Mouse (Mus musculus): ENCODE measurements around the gene Mtch2.
"Not testable (repeated sequence)": the region's sequence is repeated elsewhere in the genome, so short reads cannot be mapped to it uniquely, and the experiment has no call there.

Mtch2 gene

GRCm38 (mm10) chr2:90866524-90866923 is 19.6 kb downstream of the Mtch2 start:
- peak; percentile 75 to 87 for DNase-seq

DNA sequence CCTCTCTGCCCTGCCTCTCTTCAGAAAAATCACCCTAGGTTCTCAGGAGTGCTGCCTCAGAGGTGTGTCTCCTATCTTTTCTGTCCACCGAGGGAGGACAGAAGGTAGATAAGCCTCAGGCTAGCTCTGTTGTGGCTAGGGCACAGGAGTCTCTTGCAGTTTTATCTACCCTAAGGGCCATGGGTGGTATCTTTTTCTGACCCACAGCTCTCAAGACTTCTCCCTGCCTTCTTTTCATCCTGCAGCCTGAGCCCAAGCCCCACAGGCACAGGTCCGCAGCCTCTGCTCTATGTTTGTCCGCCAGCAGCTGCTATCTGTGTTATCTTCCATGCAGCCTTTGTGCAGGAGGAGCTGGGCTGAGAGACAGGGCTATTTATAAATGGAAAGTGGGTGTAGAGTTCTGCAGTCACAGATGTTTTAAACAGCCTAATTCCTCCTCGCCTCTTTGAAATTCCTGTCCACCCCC is 23.2 kb downstream of the Mtch2 start:
- DNase-seq = peak; percentile 18 to 66

DNA sequence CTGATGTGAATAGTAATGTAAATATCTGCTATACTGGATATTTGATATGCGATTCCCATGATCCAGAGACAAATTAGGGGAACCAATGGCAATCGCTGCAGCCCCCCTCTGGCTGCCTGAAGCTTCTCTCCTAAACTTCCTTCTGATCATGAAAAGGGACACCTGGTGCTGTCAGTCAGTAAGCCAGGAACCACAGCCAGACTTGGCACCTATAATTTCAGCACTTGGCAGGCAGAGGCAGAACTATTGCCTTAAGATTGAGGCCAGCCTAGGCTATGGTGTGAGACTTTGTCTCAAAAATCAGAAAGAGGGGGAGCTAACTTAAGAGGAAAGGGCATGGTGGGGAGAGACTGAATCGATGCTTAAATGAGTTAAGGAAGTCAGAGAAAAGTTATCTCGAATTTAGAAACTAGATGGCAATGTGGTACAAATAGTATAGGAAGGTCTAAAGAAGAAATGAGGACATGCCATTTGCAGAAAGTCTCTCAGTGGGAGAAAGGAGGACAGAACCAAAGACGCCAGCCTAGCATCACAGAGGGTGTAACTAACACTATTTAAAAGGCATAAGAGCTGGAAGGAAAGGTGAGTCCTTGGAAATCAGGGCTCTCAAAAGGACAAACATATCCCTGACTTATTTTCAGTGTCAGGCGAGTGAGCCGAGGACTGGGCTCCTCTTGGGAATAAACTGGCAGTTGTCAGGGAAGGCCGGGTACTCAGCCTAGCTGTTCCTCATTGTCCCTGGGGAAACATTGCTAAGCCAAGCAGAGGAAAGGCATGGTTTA is 24.4 kb downstream of the Mtch2 start:
- DNase-seq = peak; percentile 32 to 79

- DNase-seq = no peak
These were observed 27.1 kb downstream of the Mtch2 start for GRCm38 (mm10) chr2:90874025-90874424.

DNA sequence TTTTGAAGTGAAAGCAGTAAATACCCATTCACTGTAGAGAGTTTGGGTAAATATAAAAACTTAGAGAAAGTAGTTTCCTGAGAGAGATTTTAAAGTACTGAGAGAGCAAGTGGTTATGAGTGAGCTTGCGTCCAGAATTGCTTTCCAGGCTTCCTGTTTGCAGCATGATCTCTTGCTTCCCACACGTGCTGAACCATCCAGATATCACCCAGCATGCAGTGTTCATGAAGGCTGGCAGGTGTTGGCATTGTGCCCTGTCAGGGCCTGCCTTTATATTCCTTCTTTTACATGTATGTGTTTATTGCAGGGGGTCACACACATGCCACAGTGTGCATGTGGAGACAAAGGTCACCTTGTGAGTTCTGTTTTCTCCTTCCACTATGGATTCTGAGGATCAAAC is 28.3 kb downstream of the Mtch2 start:
- DNase-seq = no peak

DNA sequence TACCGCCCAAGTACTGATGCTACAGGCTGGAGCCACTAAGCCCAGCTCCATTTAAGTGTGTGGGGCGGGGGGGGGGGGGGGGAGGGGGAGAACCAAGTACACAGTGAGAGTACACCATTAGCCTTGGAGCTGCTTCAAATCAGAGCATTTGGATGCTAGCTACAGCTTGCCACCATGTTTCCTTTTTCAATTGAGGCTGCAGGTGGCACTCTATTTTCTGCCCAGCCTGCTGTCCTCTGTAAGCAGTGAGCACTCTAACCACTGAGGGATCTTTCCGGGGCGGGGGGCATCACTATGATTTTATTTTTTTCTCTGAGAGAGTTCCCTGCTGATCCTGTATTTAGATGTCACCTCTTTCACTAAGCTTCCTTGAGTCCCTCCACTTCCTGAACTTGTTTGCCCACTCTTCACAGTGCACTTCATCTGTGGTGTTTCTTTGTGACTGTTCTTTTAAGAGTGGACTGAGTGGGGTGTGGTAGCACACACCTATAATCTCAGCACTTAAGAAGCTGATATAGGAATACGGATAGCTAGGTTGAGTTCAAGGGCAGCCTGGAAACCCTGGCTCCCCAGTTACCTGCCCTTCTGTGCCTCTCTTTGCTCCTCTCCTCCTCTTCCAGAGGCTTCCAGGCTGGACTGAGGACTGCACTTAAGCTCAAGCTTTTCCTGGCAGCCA is 30.8 kb downstream of the Mtch2 start:
- DNase-seq = no peak

DNA sequence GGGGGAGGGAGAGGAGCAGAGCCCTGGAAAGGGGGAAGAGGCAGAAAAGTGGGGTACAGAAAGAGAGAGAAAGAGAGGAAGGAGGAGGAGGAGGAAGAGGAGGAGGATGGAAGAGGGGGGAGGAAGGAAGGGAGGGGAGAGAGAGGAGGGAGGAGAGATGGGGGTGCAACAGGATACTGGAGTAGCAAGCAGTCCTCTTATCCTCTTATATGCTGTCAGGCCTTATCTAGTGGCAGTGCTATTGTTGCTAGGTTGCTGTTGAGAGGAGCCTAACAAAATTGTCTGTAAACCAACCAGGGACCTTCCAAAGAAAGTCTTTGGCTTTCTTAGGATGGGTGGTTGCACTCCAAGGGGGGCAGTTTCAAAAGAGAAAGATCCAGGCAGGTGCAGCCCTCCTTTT is 32.5 kb downstream of the Mtch2 start:
- no peak for DNase-seq

DNA sequence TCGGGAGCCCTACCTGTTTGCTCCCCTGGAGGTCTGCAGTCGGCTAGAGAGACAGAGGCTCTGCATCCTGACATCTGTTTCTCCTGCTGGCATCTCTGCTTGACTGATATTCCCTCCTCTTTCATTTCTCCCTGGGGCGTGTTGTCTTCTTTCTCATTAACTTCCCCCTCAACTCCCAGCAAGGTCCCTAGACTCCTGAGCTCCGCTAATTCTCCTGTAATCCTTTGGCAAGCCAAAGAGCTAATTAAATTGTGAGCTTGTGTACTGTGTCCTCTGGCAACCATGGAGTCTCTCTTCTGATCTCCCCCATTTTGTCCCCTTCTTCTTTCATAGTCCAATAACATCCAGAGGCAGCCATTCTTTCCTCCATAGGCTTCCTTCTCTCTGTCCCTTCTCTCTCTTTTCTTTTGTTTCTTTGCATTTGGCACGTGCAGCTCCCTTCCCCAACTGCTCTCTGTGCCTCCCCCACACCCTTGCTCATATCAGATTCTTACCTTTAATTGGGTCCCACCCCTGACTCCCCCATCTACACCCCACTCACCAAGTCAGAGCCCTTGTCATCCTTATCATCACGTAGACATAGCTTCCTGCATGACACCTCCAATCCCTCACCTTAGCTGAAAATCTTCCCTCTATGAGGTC is 33.3 kb downstream of the Mtch2 start:
- DNase-seq = no peak

GRCm38 (mm10) chr2:90881824-90882223 is 34.9 kb downstream of the Mtch2 start:
- no peak for DNase-seq

DNA sequence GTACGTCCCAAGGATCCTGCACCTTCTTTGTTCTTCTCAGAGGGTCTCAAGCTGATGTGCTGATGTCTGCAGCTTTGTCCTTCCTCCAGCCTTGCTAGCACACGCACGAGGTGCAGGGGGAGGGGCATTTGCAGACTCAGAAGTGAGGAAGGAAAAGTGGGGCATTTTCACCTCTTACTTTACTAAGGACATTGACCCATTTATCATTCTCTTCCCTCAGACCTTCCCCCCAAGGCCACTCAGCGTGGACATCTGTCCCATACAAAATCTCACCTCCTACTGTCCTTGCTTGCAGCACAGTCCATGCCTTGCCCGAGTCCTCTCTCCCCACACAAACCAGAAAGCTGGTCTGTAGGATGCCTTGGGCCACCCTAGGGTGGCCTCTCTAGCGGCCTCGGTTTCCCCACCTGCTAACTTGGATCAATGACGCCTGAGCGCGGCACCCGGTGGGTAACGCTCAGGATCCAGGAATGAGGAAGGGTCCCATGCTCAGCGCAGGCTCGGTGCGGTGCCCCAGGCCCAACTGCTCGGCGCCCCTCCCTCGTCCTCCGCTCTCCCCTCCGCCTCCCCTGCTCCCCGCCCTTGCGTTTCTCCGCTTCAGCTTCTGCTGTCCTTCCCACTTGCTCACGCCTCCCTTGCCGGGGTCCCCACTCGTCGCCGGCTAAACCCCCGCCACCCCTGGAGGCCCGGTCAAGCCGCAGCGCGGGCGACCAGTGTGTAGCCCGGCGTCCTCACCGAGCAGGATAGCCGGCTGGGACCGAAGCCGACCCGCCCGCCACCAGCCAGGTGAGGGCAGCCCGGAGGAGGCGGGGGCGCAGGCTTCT is 38.5 kb downstream of the Mtch2 start, which contains the start of gene C1qtnf4:
Gene C1qtnf4 (plus strand): TSS at position 643 of the 824 bp plus-strand sequence.
- DNase-seq = peak in 1 of 2 experiments; percentile 32

DNA sequence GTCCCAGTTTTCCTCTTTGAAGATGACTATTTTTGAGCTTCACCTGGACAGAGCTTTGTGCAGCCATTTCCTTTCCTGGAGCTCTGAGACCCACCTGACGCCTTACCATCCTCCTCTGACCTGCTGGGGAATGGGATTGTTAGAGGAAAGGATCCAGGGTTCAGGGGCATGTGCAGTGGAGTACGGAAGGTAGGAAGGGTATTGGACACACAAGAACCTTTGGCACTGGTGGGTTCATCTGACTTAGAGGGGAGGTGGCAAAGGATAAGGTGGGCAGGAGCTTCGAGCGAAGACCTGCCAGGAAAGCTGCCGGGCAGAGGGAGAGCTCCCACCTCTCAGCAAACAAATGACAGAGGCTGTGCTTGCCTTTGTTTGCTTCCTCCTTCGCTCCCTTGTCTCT is 39.5 kb downstream of the Mtch2 start:
- DNase-seq = no peak

- DNase-seq = no peak
These were observed 40.7 kb downstream of the Mtch2 start for GRCm38 (mm10) chr2:90887627-90888026.

- DNase-seq = peak; percentile 54 to 78
These were observed 42.9 kb downstream of the Mtch2 start for GRCm38 (mm10) chr2:90889550-90890548.

- no peak for DNase-seq
These were observed 46.8 kb downstream of the Mtch2 start for GRCm38 (mm10) chr2:90893673-90894298.

GRCm38 (mm10) chr2:90894299-90894677 is 47.3 kb downstream of the Mtch2 start:
- not testable (repeated sequence) for DNase-seq

DNA sequence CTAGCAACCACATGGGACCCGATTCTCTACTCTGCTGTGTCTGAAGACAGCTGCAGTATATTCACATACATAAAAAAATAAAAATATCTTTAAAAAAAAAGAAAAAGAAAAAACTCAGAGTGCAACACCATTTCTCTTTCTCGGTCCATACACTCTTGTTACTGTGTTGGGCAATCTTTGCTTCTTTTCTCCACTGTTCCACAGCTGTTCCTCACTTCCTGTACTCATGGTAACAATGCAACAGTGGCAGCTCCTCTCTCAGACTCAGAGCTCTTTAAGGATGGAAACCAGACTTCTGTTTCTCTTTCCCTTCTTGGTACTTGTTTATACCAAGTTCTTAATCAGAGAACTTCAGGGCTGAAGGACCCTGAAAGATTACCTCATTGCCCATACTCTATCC is 56.4 kb downstream of the Mtch2 start:
- DNase-seq = no peak

DNA sequence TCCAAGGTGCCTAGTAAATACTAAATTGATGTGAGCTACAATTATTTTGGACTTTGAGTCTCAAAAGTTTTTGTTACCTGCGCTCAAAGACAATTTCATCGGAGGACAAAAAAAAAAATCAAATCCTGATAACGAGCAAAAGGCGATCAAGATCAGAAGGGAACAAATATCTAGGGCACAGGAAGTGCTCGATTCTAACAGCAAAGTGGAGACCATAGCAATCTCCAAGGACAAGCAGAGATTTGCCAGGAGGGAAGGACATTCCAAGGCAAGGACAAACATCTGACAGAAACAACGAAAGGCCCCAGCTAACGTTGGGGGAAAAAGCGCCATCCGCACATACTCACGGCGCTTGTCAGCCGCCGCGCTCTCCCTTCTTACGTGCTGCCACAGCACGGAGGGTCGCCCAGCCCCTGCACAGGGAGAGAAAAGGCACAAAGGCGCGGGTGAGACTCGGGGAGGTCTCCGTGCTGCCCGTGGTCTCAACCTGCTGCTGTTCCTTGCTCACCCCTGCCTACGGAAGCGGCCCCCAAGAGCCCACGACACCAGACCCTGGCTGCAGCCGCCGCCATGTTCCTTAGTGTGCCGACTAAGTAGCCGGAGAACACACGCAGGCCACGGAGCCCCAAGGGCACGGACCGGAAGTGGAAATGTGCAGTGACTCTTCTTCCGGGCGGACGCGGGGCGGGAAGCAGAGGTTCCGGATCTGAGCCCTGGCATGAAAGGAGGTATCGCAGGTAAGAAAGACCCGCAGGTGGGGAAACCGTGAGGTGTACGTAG is 57.3 kb downstream of the Mtch2 start, which contains the start of the genes Kbtbd4 and Ndufs3:
Gene Kbtbd4 (plus strand): TSS at position 665 of the 780 bp plus-strand sequence.
Gene Ndufs3 (minus strand): TSS at position 752 of the 780 bp plus-strand sequence.
- DNase-seq = peak; percentile 92

DNA sequence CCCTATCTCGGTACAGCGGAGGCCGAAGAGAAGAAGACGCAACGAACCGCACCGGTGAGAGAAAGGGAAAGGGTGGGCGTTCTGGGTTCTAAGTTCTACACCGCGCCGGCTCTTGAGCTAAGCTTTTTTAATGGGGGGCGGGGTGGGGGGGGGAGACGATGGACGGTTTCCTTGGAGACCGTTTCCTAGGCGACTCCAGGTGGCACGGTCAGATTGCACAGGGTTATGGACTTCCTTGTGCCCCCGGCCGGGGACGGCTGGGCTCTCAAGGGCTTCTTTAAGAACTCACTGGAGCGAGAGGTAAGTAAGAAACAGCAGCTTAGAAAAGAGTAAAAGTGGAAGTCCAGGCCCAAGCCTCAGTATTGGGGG is 57.9 kb downstream of the Mtch2 start:
- DNase-seq = no peak

DNA sequence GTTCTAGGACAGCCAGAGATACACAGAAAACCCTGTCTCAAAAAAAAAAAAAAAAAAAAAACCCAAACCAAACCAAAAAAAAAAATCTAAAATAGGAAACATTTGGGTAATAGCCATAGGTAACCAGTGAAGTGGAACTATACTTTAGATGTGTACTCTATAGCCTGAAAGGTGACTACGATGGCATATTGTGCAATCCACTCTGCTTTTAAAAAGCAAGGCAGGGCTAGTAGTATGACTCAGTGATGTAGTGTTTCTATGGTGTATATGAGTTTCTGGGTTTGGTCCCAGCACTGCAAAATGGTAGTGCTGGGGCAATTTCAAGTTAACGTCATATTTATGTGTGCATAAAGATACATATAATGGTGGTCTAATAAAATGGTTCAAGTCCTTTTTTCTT is 59.8 kb downstream of the Mtch2 start:
- DNase-seq = no peak

- no peak for DNase-seq
These were observed 63.9 kb downstream of the Mtch2 start for GRCm38 (mm10) chr2:90910861-90911260.
